Mouse (Mus musculus) bone marrow macrophage, adult 2 months (primary cell): ENCODE data around the gene Atf1.

Experiments
- CTCF ChIP-seq: IDR thresholded peaks from 2 replicates; pipeline ENCODE4 v1.5.1; 2012; ENCODE audit warnings: low read depth, mild to moderate bottlenecking, low read length, moderate library complexity
- POLR2A ChIP-seq: IDR thresholded peaks from 2 replicates; pipeline ENCODE4 v1.6.1; 2012; ENCODE audit warnings: mild to moderate bottlenecking, low read depth, low read length, borderline replicate concordance

DNA sequence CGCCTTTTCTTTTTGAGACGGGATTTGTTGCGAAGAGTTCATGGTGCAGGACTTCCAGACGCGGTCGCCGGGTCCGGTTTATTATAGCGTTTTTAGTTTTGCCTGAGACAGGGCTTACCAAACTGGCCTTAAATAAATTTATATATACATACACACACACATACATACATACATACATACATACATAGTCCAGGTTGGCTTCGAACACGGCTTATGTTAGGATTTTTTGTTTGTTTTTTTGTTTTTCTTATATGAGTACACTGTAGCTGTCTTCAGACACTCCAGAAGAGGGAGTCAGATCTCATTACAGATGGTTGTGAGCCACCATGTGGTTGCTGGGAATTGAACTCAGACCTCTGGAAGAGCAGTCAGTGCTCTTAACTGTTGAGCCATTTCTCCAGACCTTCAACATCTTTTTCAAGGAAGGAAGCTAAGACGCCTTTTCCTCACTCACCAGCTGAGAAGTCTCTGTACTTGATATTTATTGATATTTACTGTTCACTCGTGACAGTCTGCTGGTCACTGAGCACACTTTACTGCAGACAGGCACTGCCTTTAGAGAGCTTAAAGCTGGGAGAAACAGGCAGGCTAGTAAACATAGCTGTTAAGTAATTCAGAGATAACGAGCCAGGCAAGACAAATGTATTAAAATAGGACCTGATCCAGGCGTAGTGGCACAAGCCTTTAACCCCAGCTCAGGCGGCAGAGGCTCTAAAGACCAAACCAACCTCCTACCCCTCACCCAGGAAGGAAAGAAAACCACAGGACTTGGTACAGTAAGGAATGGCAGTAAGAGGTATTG, 1.1 kb downstream of the Atf1 start:
- TF ChIP-seq CTCF (no peak), POLR2A (no peak)
